In genomic region chr3:109681863-109682262, GRCm38 (mm10) we compare ENCODE assay signal across 30 mouse cellular contexts.
"Had no signal": no experiment of that assay in that cellular context is flagged by ENCODE, and none has a peak within 500 bp of the region (broad histone marks: within the 10 kb centered on the region; RNA-seq: fewer than 3 reads in every experiment).

No protein-coding gene starts in this region.

- H3K27ac ChIP-seq: left cerebral cortex, adult 2 months; limb, embryonic 12.5 days; limb, embryonic 15.5 days; liver, embryonic 12.5 days; liver, embryonic 13.5 days; liver, embryonic 14.5 days; liver, embryonic 15.5 days; lung, embryonic 15.5 days; macrophage; midbrain, embryonic 10.5 days; midbrain, embryonic 12.5 days; midbrain, embryonic 13.5 days; midbrain, embryonic 15.5 days had no signal

- H3K4me1 ChIP-seq: liver, embryonic 12.5 days; liver, embryonic 13.5 days; liver, embryonic 15.5 days; lung, embryonic 15.5 days; midbrain, embryonic 10.5 days; midbrain, embryonic 13.5 days; midbrain, embryonic 15.5 days had no signal

- H3K9me3 ChIP-seq: limb, embryonic 12.5 days; limb, embryonic 15.5 days; liver, embryonic 12.5 days; liver, embryonic 13.5 days; liver, embryonic 15.5 days; lung, embryonic 15.5 days; megakaryocyte, embryonic 14.5 days; midbrain, embryonic 10.5 days; midbrain, embryonic 12.5 days; midbrain, embryonic 13.5 days; midbrain, embryonic 15.5 days had no signal

- H3K27me3 ChIP-seq: limb, embryonic 12.5 days; limb, embryonic 15.5 days; liver, embryonic 12.5 days; liver, embryonic 13.5 days; liver, embryonic 15.5 days; lung, embryonic 15.5 days; megakaryocyte, embryonic 14.5 days; midbrain, embryonic 12.5 days; midbrain, embryonic 13.5 days; midbrain, embryonic 15.5 days had no signal

- H3K4me3 ChIP-seq: left cerebral cortex, adult 2 months; limb, embryonic 12.5 days; limb, embryonic 15.5 days; liver, embryonic 12.5 days; liver, embryonic 13.5 days; liver, embryonic 15.5 days; lung, embryonic 15.5 days; megakaryocyte, embryonic 14.5 days; midbrain, embryonic 10.5 days; midbrain, embryonic 12.5 days; midbrain, embryonic 13.5 days; midbrain, embryonic 15.5 days; myocyte had no signal

- H3K36me3 ChIP-seq: limb, embryonic 12.5 days; limb, embryonic 15.5 days; liver, embryonic 12.5 days; liver, embryonic 13.5 days; liver, embryonic 15.5 days; lung, embryonic 15.5 days; midbrain, embryonic 10.5 days; midbrain, embryonic 12.5 days; midbrain, embryonic 15.5 days had no signal

- H3K4me2 ChIP-seq: limb, embryonic 12.5 days; limb, embryonic 15.5 days; liver, embryonic 11.5 days; liver, embryonic 12.5 days; liver, embryonic 13.5 days; liver, embryonic 15.5 days; lung, embryonic 14.5 days; lung, embryonic 15.5 days; midbrain, embryonic 11.5 days; midbrain, embryonic 12.5 days; midbrain, embryonic 13.5 days; midbrain, embryonic 15.5 days had no signal

- ATAC-seq: liver, embryonic 12.5 days; liver, postnatal 0 days; lung, postnatal 0 days; midbrain, embryonic 13.5 days; midbrain, embryonic 15.5 days; midbrain, embryonic 16.5 days had no signal

- DNase-seq: left cerebral cortex, postnatal 4 days; liver; liver, embryonic 13.5 days; liver, postnatal 0 days; lung, adult 18-20 months; lung, adult 2 months; lung, embryonic 14.5 days; lung, postnatal 10 days; lung, postnatal 14 days; lung, postnatal 36 days; lung, postnatal 4 days; midbrain, embryonic 14.5 days had no signal

- H3K9ac ChIP-seq: limb, embryonic 12.5 days; limb, embryonic 15.5 days; liver, embryonic 12.5 days; liver, embryonic 13.5 days; liver, embryonic 14.5 days; liver, embryonic 15.5 days; liver, postnatal 0 days; lung, embryonic 14.5 days; lung, embryonic 15.5 days; midbrain, embryonic 12.5 days; midbrain, embryonic 13.5 days; midbrain, embryonic 15.5 days had no signal
